Mouse (Mus musculus) limb, embryonic 13.5 days (tissue): ENCODE data around the gene Cnot1. TPM values are rescaled to one million over a fixed set of nuclear protein-coding genes. Genes with fewer than 3 reads are reported as not detected.

Experiments used
- microRNA-seq: library from miRNA; unstranded; fragments of <30 nt; microRNA quantifications from one replicate; pipeline ENCODE4, GENCODE M21; 2016
- polyA plus RNA-seq: library from polyadenylated mRNA; unstranded; fragments of >200 nt; fragmentation: Nextera tagmentation; extraction: Ambion mirVana; gene quantifications from 2 replicates; pipeline ENCODE4 v1.2.1, GENCODE M21; 2015

Gene Cnot1
- polyA plus RNA-seq, 1 experiment from 2014 or later = 71.7 TPM

Small RNA genes within 50 kb of the gene (microRNA-seq; reads per million reads assigned to microRNA genes)
- not detected for gene Mir7073

Other genes with a start within 250 kb of the Cnot1 start
- gene Prss54, start 231.1 kb downstream of the Cnot1 start, polyA plus RNA-seq = not detected in 2 replicates
- 24.9 and 28.0 TPM in 2 replicates for gene Gins3, start 174.0 kb downstream of the Cnot1 start, polyA plus RNA-seq
- gene Ndrg4, start 130.5 kb downstream of the Cnot1 start, polyA plus RNA-seq = 15.8 and 17.5 TPM in 2 replicates
- gene Setd6, start 91.6 kb downstream of the Cnot1 start, polyA plus RNA-seq = 15.1 and 19.8 TPM in 2 replicates
- 346 and 351 TPM in 2 replicates for gene Sap18b, start 17.9 kb upstream of the Cnot1 start, polyA plus RNA-seq
- 15.1 and 16.3 TPM in 2 replicates for gene Slc38a7, start 46.1 kb upstream of the Cnot1 start, polyA plus RNA-seq
- gene Got2, start 81.1 kb upstream of the Cnot1 start, polyA plus RNA-seq = 163 and 169 TPM in 2 replicates